In genomic region chr5:81345096-81345435, GRCm38 (mm10) we compare ENCODE assay signal across 22 mouse cellular contexts.
"Had no signal": no experiment of that assay in that cellular context is flagged by ENCODE, and none has a peak within 500 bp of the region (broad histone marks: within the 10 kb centered on the region; RNA-seq: fewer than 3 reads in every experiment).

No protein-coding gene starts in this region.

- DNase-seq: layer of hippocampus, adult 9-11 months; liver; lung, adult 2 months; right cerebral cortex, adult 18-20 months; right cerebral cortex, postnatal 14 days; right cerebral cortex, postnatal 4 days; thymus, adult 2 months; thymus, postnatal 14 days; thymus, postnatal 4 days had no signal

- H3K9me3 ChIP-seq: limb, embryonic 10.5 days; limb, embryonic 13.5 days; liver, embryonic 12.5 days; liver, embryonic 15.5 days; megakaryocyte, embryonic 14.5 days; midbrain, embryonic 10.5 days; neural tube, embryonic 12.5 days; neural tube, embryonic 15.5 days had no signal

- H3K4me1 ChIP-seq: liver, embryonic 12.5 days; liver, embryonic 15.5 days; megakaryocyte, embryonic 14.5 days; neural tube, embryonic 12.5 days had no signal

- H3K27ac ChIP-seq: hindbrain, postnatal 0 days; layer of hippocampus, adult 2 months; limb, embryonic 13.5 days; liver, embryonic 12.5 days; liver, embryonic 15.5 days; midbrain, embryonic 10.5 days; neural tube, embryonic 12.5 days; neural tube, embryonic 15.5 days; stomach, postnatal 0 days had no signal

- H3K36me3 ChIP-seq: limb, embryonic 10.5 days; limb, embryonic 13.5 days; liver, embryonic 12.5 days; liver, embryonic 15.5 days; midbrain, embryonic 10.5 days; neural tube, embryonic 12.5 days; neural tube, embryonic 15.5 days had no signal

- H3K4me3 ChIP-seq: layer of hippocampus, adult 2 months; limb, embryonic 10.5 days; limb, embryonic 13.5 days; liver, embryonic 12.5 days; liver, embryonic 15.5 days; megakaryocyte, embryonic 14.5 days; midbrain, embryonic 10.5 days; neural tube, embryonic 12.5 days; neural tube, embryonic 15.5 days had no signal

- H3K27me3 ChIP-seq: limb, embryonic 13.5 days; liver, embryonic 12.5 days; liver, embryonic 15.5 days; megakaryocyte, embryonic 14.5 days; neural tube, embryonic 12.5 days; neural tube, embryonic 15.5 days had no signal

- ATAC-seq: inflammation-experienced regulatory T-cells, adult 6 months; intestine, embryonic 16.5 days; liver, embryonic 12.5 days had no signal

- H3K9ac ChIP-seq: limb, embryonic 13.5 days; liver, embryonic 12.5 days; liver, embryonic 15.5 days; neural tube, embryonic 12.5 days; neural tube, embryonic 15.5 days had no signal

- H3K4me2 ChIP-seq: limb, embryonic 13.5 days; liver, embryonic 12.5 days; liver, embryonic 15.5 days; neural tube, embryonic 12.5 days; neural tube, embryonic 15.5 days had no signal
